Comparison of ENCODE assay signal across 8 mouse cellular contexts in the genomic region with DNA sequence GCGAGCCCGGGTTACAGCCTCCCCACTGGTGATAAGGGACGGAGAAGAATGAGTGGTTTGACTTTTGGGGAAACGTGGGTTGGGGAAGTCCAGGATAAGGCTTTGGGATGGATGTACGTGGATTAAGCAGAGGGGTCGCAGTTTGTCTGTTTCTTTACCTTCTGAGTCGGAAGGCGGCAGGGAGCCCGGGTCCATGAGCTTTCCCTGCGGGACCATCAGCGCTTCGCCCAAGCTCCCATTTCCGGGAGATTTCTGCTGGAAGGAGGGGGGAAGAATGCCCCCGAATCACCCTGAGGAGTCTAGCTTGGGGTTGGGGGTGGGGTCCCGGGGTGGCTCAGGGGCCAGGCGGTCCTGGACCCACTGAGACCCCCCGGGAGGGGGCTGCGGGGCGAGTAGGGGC. TPM values are rescaled to one million over a fixed set of nuclear protein-coding genes. Genes with fewer than 3 reads are reported as not detected.
DNase-seq lines count a peak whose midpoint lies in the region; ATAC-seq and TF ChIP-seq lines count a peak whose summit lies in the region.

No protein-coding gene starts in this region.

- no peaks in the 10 kb centered on the region for H3K36me3 ChIP-seq in heart, embryonic 15.5 days
- no peaks in the 10 kb centered on the region for H3K36me3 ChIP-seq in hindbrain, embryonic 15.5 days
- no peaks in the 10 kb centered on the region for H3K36me3 ChIP-seq in midbrain, postnatal 0 days (ENCODE audit: insufficient read depth, low read length)

- H3K27me3 ChIP-seq in heart, embryonic 15.5 days = peaks cover 73% of the 10 kb centered on the region
- peaks cover 81% of the 10 kb centered on the region for H3K27me3 ChIP-seq in hindbrain, embryonic 15.5 days
- peaks cover 43% of the 10 kb centered on the region for H3K27me3 ChIP-seq in midbrain, postnatal 0 days (ENCODE audit: insufficient read depth, low read length)

- peak overlapping the region; percentile 61 for H3K4me3 ChIP-seq in heart, embryonic 15.5 days
- peak overlapping the region; percentile 50 for H3K4me3 ChIP-seq in hindbrain, embryonic 15.5 days
- H3K4me3 ChIP-seq in midbrain, postnatal 0 days (ENCODE audit: low read depth, low read length) = peak overlapping the region; percentile 57

- H3K4me1 ChIP-seq in heart, embryonic 15.5 days (replicated peaks) = peaks cover 23% of the 10 kb centered on the region
- peaks cover 21% of the 10 kb centered on the region for H3K4me1 ChIP-seq in hindbrain, embryonic 15.5 days (replicated peaks)
- H3K4me1 ChIP-seq in midbrain, postnatal 0 days (ENCODE audit: insufficient read depth, low read length) = 0 out of 2 replicates have a peak, but pooled peaks cover 7% of the 10 kb centered on the region

- H3K4me2 ChIP-seq in heart, embryonic 15.5 days = peak overlapping the region; percentile 99
- peak overlapping the region; percentile 91 for H3K4me2 ChIP-seq in hindbrain, embryonic 15.5 days
- peak overlapping the region; percentile 98 for H3K4me2 ChIP-seq in midbrain, postnatal 0 days (ENCODE audit: low read depth, low read length, poor library complexity, severe bottlenecking)

- peak overlapping the region; percentile 59 for H3K9ac ChIP-seq in heart, embryonic 15.5 days
- peak overlapping the region; percentile 49 for H3K9ac ChIP-seq in hindbrain, embryonic 15.5 days
- peak overlapping the region; percentile 61 for H3K9ac ChIP-seq in midbrain, postnatal 0 days (replicated peaks; ENCODE audit: low read length, poor library complexity, severe bottlenecking)

- peak overlapping the region; percentile 66; the same call in 1 of the 2 replicates for H3K27ac ChIP-seq in heart, embryonic 15.5 days
- peak overlapping the region; percentile 66 for H3K27ac ChIP-seq in hindbrain, embryonic 15.5 days (replicated peaks)
- H3K27ac ChIP-seq in midbrain, postnatal 0 days (ENCODE audit: low read depth, low read length) = peak overlapping the region; percentile 39; the same call in 1 of the 2 replicates

- H3K9me3 ChIP-seq in heart, embryonic 15.5 days (replicated peaks) = no peaks in the 10 kb centered on the region
- H3K9me3 ChIP-seq in hindbrain, embryonic 15.5 days = no peaks in the 10 kb centered on the region
- no peaks in the 10 kb centered on the region for H3K9me3 ChIP-seq in midbrain, postnatal 0 days (ENCODE audit: low read length)

- no peak for ATAC-seq in heart, embryonic 15.5 days (replicated peaks; ENCODE audit: insufficient number of reproducible peaks, insufficient read depth, low FRiP score, low read depth)
- ATAC-seq in hindbrain, embryonic 15.5 days (ENCODE audit: low FRiP score, low read depth) = no peak
- no peak for ATAC-seq in midbrain, postnatal 0 days (ENCODE audit: low FRiP score)
- no peak for ATAC-seq in activated CD4-positive, CD25-positive, alpha-beta regulatory T cell, adult 4 months

- WGBS in heart, embryonic 15.5 days = 2% methylated on average over 19 of the region's 19 CpGs
- WGBS in hindbrain, embryonic 15.5 days = under 1% methylated on average over 18 of the region's 19 CpGs
- WGBS in midbrain, postnatal 0 days = under 1% methylated on average over 19 of the region's 19 CpGs

- no peak for TF ChIP-seq CTCF in midbrain, postnatal 0 days (IDR thresholded peaks at IDR 0.05)

- no peak for DNase-seq in heart, adult 18-20 months
- DNase-seq in R1 (ENCODE audit: low read depth, low spot score) = peak; percentile 59
- peak; percentile 14 for DNase-seq in midbrain, postnatal 0 days (ENCODE audit: low spot score)
- DNase-seq in adrenal gland, adult 18-20 months (ENCODE audit: low spot score in 2 of 2) = no peak
- DNase-seq in urinary bladder, adult 18-20 months (ENCODE audit: low spot score in 2 of 2) = no peak

RNA-seq across cellular contexts. Expression of gene Etv4, which starts 1.1 kb away (rescaled TPM):
- polyA plus RNA-seq in heart, embryonic 15.5 days (2015; fragmentation: Nextera tagmentation; extraction: Ambion mirVana) = 3.5 and 5.8 TPM in 2 replicates
- total RNA-seq in heart, adult 18-20 months (2021) = under 1 TPM; 0.21 to 0.32 TPM
- 14.4 and 21.3 TPM in 2 replicates for polyA plus RNA-seq in hindbrain, embryonic 15.5 days (2015; fragmentation: Nextera tagmentation; extraction: Ambion mirVana)
- 25.6 and 30.4 TPM in 2 replicates for total RNA-seq in midbrain, postnatal 0 days (2014; rRNA removed)
- polyA plus RNA-seq in midbrain, postnatal 0 days (2015; fragmentation: Nextera tagmentation; extraction: Ambion mirVana) = 18.4 and 18.5 TPM in 2 replicates
- 1 to 10 TPM in 1 of 2 experiments, not detected in 1; 1.0 TPM for polyA plus RNA-seq in activated CD4-positive, CD25-positive, alpha-beta regulatory T cell, adult 4 months (2017; shearing (Covaris generic))
- 1 to 10 TPM in 1 of 2 experiments, under 1 TPM in 1; 0.77 to 2.0 TPM for total RNA-seq in adrenal gland, adult 18-20 months (2021)

RNA-seq across cellular contexts. Expression of gene Dhx8, which starts 51.4 kb away (rescaled TPM):
- 17.2 and 20.8 TPM in 2 replicates for polyA plus RNA-seq in heart, embryonic 15.5 days (2015; fragmentation: Nextera tagmentation; extraction: Ambion mirVana)
- total RNA-seq in heart, adult 18-20 months (2021) = 10 to 100 TPM; 16.4 to 17.2 TPM
- polyA plus RNA-seq in hindbrain, embryonic 15.5 days (2015; fragmentation: Nextera tagmentation; extraction: Ambion mirVana) = 28.8 and 29.2 TPM in 2 replicates
- 25.7 and 28.5 TPM in 2 replicates for total RNA-seq in midbrain, postnatal 0 days (2014; rRNA removed)
- 22.2 and 30.6 TPM in 2 replicates for polyA plus RNA-seq in midbrain, postnatal 0 days (2015; fragmentation: Nextera tagmentation; extraction: Ambion mirVana)
- 10 to 100 TPM; 23.6 to 25.5 TPM for polyA plus RNA-seq in activated CD4-positive, CD25-positive, alpha-beta regulatory T cell, adult 4 months (2017; shearing (Covaris generic))
- 10 to 100 TPM; 24.2 to 27.7 TPM for total RNA-seq in adrenal gland, adult 18-20 months (2021)

Comparison
In these comparisons a context has a peak if more than half of its experiments do, and no peak if none do; other contexts are left out.
1. DNase-seq: peak in R1 (single experiment) and midbrain, postnatal 0 days (single experiment); none in heart, adult 18-20 months (0 of 2), adrenal gland, adult 18-20 months (0 of 2) and urinary bladder, adult 18-20 months (0 of 2).
2. Peak in every context shown above with its lines, with median percentiles within 50 percentile points of each other: H3K27ac ChIP-seq, H3K4me2 ChIP-seq, H3K4me3 ChIP-seq and H3K9ac ChIP-seq.